Comparison of ENCODE assay signal across 13 mouse cellular contexts in genomic region chr16:95967455-95967854, GRCm38 (mm10).
"Had no signal": no experiment of that assay in that cellular context is flagged by ENCODE, and none has a peak within 500 bp of the region (broad histone marks: within the 10 kb centered on the region; RNA-seq: fewer than 3 reads in every experiment).

No protein-coding gene starts in this region.

- H3K4me1 ChIP-seq: liver, embryonic 13.5 days; liver, embryonic 15.5 days; midbrain, embryonic 13.5 days; midbrain, embryonic 15.5 days; neural tube, embryonic 12.5 days had no signal

- H3K4me3 ChIP-seq: liver, embryonic 13.5 days; liver, embryonic 15.5 days; lung, embryonic 15.5 days; midbrain, embryonic 13.5 days; midbrain, embryonic 15.5 days; neural tube, embryonic 12.5 days had no signal

- H3K9me3 ChIP-seq: liver, embryonic 13.5 days; liver, embryonic 15.5 days; lung, embryonic 15.5 days; midbrain, embryonic 13.5 days; midbrain, embryonic 15.5 days; neural tube, embryonic 12.5 days had no signal

- DNase-seq: liver, embryonic 13.5 days; liver, postnatal 0 days; lung, adult 2 months; lung, postnatal 10 days; lung, postnatal 36 days; thymus, adult 18-20 months; thymus, postnatal 14 days; thymus, postnatal 36 days had no signal

- H3K36me3 ChIP-seq: liver, embryonic 13.5 days; liver, embryonic 15.5 days; lung, embryonic 15.5 days; midbrain, embryonic 13.5 days; midbrain, embryonic 15.5 days; neural tube, embryonic 12.5 days had no signal

- H3K27me3 ChIP-seq: liver, embryonic 13.5 days; liver, embryonic 15.5 days; lung, embryonic 15.5 days; midbrain, embryonic 13.5 days; midbrain, embryonic 15.5 days; neural tube, embryonic 12.5 days had no signal

- ATAC-seq: liver, postnatal 0 days; midbrain, embryonic 13.5 days; midbrain, embryonic 15.5 days had no signal
